Mouse (Mus musculus) gastrocnemius, adult 8-10 months (tissue): ENCODE results near the gene Proser3. TPM values are rescaled to one million over a fixed set of nuclear protein-coding genes. Genes with fewer than 3 reads are reported as not detected.

Experiments
- DNase-seq, 2 experiments: peaks; one replicate each; pipeline ENCODE4 v3.0.0; 2022; ENCODE audit warnings: low spot score in 2 of 2
- microRNA-seq: library from miRNA; unstranded; fragments of <30 nt; microRNA quantifications from one replicate; pipeline ENCODE4 v1.2.0, GENCODE M21; 2022
- total RNA-seq, 4 experiments: library from RNA; stranded (reverse); gene quantifications; 2 replicates each; pipeline ENCODE4 v1.2.4; 2022

Gene Proser3
- total RNA-seq, 4 experiments from 2014 or later = 2.6 to 6.2 (median 3.7) TPM

- peak; percentile 40 to 45 for DNase-seq
Measured at GRCm38 (mm10) chr7:30492765-30493164, 59.3 kb downstream of the Proser3 start.

- DNase-seq = no peak
Measured at GRCm38 (mm10) chr7:30490957-30491307, 61.2 kb downstream of the Proser3 start.

GRCm38 (mm10) chr7:30490251-30490956 is 61.7 kb downstream of the Proser3 start:
- DNase-seq = no peak

Small RNAs within 50 kb of the gene (microRNA-seq; reads per million reads assigned to microRNA genes)
- gene Gm38670 (5.0 reads per million), gene Mir3569 (not detected)

Other genes starting within 250 kb of the Proser3 start
- 10 to 100 TPM; 21.4 to 31.1 (median 26.4) TPM for gene Alkbh6, start 243.6 kb downstream of the Proser3 start, total RNA-seq
- gene Syne4, start 237.5 kb downstream of the Proser3 start, total RNA-seq = 1 to 10 TPM in 2 of 4 experiments, under 1 TPM in 1, not detected in 1; 0.73 to 1.7 (median 1.3) TPM
- under 1 TPM; 0.32 to 0.92 (median 0.53) TPM for gene E130208F15Rik, start 230.6 kb downstream of the Proser3 start, total RNA-seq
- 1 to 10 TPM; 5.9 to 8.7 (median 7.5) TPM for gene Sdhaf1, start 228.4 kb downstream of the Proser3 start, total RNA-seq
- gene Lrfn3, start 189.5 kb downstream of the Proser3 start, total RNA-seq = 1 to 10 TPM; 4.5 to 7.5 (median 5.6) TPM
- gene Tyrobp, start 138.5 kb downstream of the Proser3 start, total RNA-seq = 1 to 10 TPM in 2 of 4 experiments, under 1 TPM in 2; 0.82 to 5.5 (median 2.1) TPM
- not detected for gene Hcst, start 132.4 kb downstream of the Proser3 start, total RNA-seq
- gene Nfkbid, start 130.6 kb downstream of the Proser3 start, total RNA-seq = under 1 TPM in 1 of 4 experiments, not detected in 3; 0.40 TPM
- gene Aplp1, start 106.8 kb downstream of the Proser3 start, total RNA-seq = 1 to 10 TPM in 1 of 4 experiments, under 1 TPM in 3; 0.46 to 1.5 (median 0.71) TPM
- not detected for gene Kirrel2, start 94.6 kb downstream of the Proser3 start, total RNA-seq
- gene Nphs1, start 94.0 kb downstream of the Proser3 start, total RNA-seq = not detected
- not detected for gene Prodh2, start 58.7 kb downstream of the Proser3 start, total RNA-seq
- gene Arhgap33, start 17.2 kb downstream of the Proser3 start, total RNA-seq = under 1 TPM; 0.09 to 0.72 (median 0.27) TPM
- 1,000 to 10,000 TPM in 3 of 4 experiments, 100 to 1,000 TPM in 1; 959 to 1,157 (median 1,030) TPM for gene Hspb6, start 121 bp downstream of the Proser3 start, total RNA-seq
- gene Lin37, start 7.5 kb upstream of the Proser3 start, total RNA-seq = 10 to 100 TPM in 3 of 4 experiments, 1 to 10 TPM in 1; 8.1 to 12.4 (median 11.0) TPM
- 10 to 100 TPM; 53.4 to 57.5 (median 56.9) TPM for gene U2af1l4, start 11.0 kb upstream of the Proser3 start, total RNA-seq
- gene Gm49396, start 11.0 kb upstream of the Proser3 start, total RNA-seq = 1 to 10 TPM in 3 of 4 experiments, under 1 TPM in 1; 0.56 to 1.9 (median 1.5) TPM
- gene Psenen, start 11.3 kb upstream of the Proser3 start, total RNA-seq = 100 to 1,000 TPM; 140 to 149 (median 146) TPM
- under 1 TPM; 0.31 to 0.85 (median 0.65) TPM for gene Igflr1, start 13.1 kb upstream of the Proser3 start, total RNA-seq
- 10 to 100 TPM; 10.9 to 15.2 (median 13.0) TPM for gene Kmt2b, start 36.4 kb upstream of the Proser3 start, total RNA-seq
- gene Zbtb32, start 46.6 kb upstream of the Proser3 start, total RNA-seq = not detected
- under 1 TPM in 1 of 4 experiments, not detected in 3; 0.20 TPM for gene Upk1a, start 60.5 kb upstream of the Proser3 start, total RNA-seq
- gene Cox6b1, start 73.9 kb upstream of the Proser3 start, total RNA-seq = 1,000 to 10,000 TPM; 1,165 to 1,556 (median 1,355) TPM
- gene Etv2, start 83.6 kb upstream of the Proser3 start, total RNA-seq = not detected
- gene Rbm42, start 98.0 kb upstream of the Proser3 start, total RNA-seq = 10 to 100 TPM; 35.6 to 41.1 (median 38.5) TPM
- gene Haus5, start 112.7 kb upstream of the Proser3 start, total RNA-seq = 1 to 10 TPM; 2.0 to 4.3 (median 4.0) TPM
- 1 to 10 TPM; 1.9 to 3.4 (median 2.9) TPM for gene Pmis2, start 119.3 kb upstream of the Proser3 start, total RNA-seq
- not detected for gene 2200002J24Rik, start 146.6 kb upstream of the Proser3 start, total RNA-seq
- 1 to 10 TPM in 1 of 4 experiments, under 1 TPM in 1, not detected in 2; 0.31 to 1.4 TPM for gene Atp4a, start 159.9 kb upstream of the Proser3 start, total RNA-seq
- gene Tmem147, start 177.2 kb upstream of the Proser3 start, total RNA-seq = 100 to 1,000 TPM; 215 to 260 (median 249) TPM
- gene Gapdhs, start 191.4 kb upstream of the Proser3 start, total RNA-seq = not detected
- gene Sbsn, start 199.2 kb upstream of the Proser3 start, total RNA-seq = 1 to 10 TPM in 2 of 4 experiments, under 1 TPM in 2; 0.53 to 2.0 (median 1.4) TPM
- gene Dmkn, start 211.5 kb upstream of the Proser3 start, total RNA-seq = 1 to 10 TPM in 1 of 4 experiments, under 1 TPM in 1, not detected in 2; 0.48 to 1.0 TPM
- gene Krtdap, start 235.6 kb upstream of the Proser3 start, total RNA-seq = 1 to 10 TPM in 3 of 4 experiments, not detected in 1; 1.7 to 3.5 (median 2.0) TPM